Mouse (Mus musculus) liver, adult 2 months (tissue): ENCODE data around the gene Samd15.

Experiments
- CTCF ChIP-seq: fragments of 200-500 bp; IDR thresholded peaks from 2 replicates; pipeline ENCODE4 v1.5.1; 2011; ENCODE audit warnings: low read depth, low read length, control low read depth
- POLR2A ChIP-seq: fragments of 200-500 bp; IDR thresholded peaks from 2 replicates; pipeline ENCODE4 v1.6.1; 2011; ENCODE audit warnings: low read length, control low read depth; ENCODE audit not compliant: insufficient read depth; ENCODE audit errors: extremely low read depth

GRCm38 (mm10) chr12:87230379-87230895 lies 30.9 kb downstream of the Samd15 start:
- no peak for TF ChIP-seq CTCF
- no peak for TF ChIP-seq POLR2A
